Mouse (Mus musculus) gastrocnemius, postnatal 10 days (tissue): Measurements from ENCODE around the gene Ceacam13. TPM values are rescaled to one million over a fixed set of nuclear protein-coding genes. Genes with fewer than 3 reads are reported as not detected.
"Not testable (repeated sequence)": the region's sequence is repeated elsewhere in the genome, so short reads cannot be mapped to it uniquely, and the experiment has no call there.

Source experiments
- DNase-seq: peaks from one replicate; pipeline ENCODE4 v3.0.0; 2021; ENCODE audit warnings: mixed read lengths
- long read RNA-seq, 2 experiments: library from polyadenylated mRNA; stranded (forward); transcript quantifications; one replicate each; pipeline ENCODE4 v2.0.0; 2021
- microRNA-seq, 2 experiments: library from miRNA; unstranded; fragments of <30 nt; microRNA quantifications; one replicate each; pipeline ENCODE4 v1.2.0; 2021
- total RNA-seq, 2 experiments: library from RNA; stranded (reverse); gene quantifications; 2 replicates each; pipeline ENCODE4 v1.2.3; 2021

Gene Ceacam13
- total RNA-seq, result not detected
- long read RNA-seq, experiment 1, result 0 reads
- long read RNA-seq, experiment 2, result 0 reads

DNA sequence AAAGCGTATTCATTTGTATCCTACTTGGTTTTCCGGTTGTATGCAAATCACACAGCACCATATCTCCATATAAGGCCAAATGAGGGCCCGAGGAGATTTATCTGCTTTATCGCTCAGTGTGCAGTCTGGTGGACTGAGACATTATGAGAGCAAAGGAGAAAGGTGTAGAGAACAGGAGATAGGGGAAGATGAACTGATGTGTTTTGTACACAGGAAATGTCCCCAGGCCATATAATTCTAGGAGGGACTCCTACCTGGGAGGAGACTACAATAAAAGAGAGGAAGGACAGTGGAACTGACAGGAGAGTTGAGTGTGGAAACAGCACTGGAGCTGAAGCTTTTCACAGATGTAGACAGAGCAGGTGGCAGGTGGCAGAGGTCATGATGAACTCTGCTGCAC is at the start of gene Ceacam13:
Ceacam13 (plus strand) TSS at position 301 of the 400 bp plus-strand sequence.
- DNase-seq, result no peak

DNA sequence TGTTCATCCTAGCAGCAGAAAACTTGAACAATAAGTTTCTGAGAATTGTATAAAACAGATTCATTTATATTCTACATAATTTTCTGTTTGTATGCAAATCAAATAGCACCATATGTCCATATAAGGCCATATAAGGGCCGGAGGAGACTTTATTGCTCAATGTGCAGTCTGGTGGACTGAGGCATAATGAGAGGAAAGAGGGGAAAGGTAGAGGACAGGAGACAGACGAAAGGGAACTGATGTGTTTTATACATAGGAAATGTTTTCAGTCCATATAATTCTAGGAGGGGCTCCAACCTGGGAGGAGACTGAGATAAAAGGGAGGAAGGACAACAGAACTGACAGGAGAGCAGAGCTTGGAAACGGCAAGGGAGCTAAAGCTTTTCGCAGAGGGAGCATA is 37.9 kb upstream of the Ceacam13 start, which contains the start of gene Ceacam11:
Ceacam11 (plus strand) TSS at position 301 of the 400 bp plus-strand sequence.
- no peak for DNase-seq

DNA sequence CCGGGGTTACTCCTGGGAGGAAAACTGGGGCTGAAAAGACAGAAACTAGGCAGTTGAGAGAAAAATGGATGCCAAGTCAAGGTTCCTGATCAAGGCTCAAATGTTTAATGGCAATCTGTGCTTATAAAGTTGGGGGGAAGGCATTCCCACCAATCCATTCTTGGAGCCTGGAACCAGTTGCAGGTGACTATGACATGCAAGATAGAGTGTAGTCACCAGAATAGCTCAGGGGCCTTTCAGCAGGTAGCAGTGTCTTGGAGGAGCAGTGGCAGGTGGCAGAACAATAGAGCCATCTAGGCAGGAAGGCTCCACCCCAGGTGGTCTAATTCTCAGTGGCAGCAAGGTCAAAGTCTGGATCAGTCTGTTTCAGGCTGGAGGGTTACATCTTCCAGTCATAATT is 8.6 kb upstream of the Ceacam13 start:
- not testable (repeated sequence) for DNase-seq

DNA sequence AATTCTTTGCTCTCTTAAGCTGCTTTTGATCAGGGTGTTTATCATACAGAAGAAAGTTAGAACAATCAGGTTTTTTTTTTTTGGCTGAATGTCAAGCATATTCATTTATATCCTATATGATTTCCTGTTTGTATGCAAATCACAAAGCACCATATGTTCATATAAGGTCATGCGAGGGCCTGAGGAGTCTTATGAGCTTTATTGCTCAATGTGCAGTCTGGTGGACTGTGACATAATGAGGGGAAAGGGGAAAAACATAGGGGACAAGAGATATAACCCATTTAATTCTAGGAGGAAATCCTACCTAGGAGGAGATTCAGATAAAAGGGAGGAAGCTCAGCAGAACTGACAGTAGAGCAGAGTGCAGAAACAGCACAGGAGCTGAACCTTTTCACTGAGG is 55.9 kb downstream of the Ceacam13 start, which contains the start of gene Ceacam12:
Ceacam12 (plus strand) TSS at position 301 of the 400 bp plus-strand sequence.
- no peak for DNase-seq

Small RNA genes lying within 50 kb of the gene (microRNA-seq; reads per million reads assigned to microRNA genes)
- 0 reads per million in 2 experiments for gene Gm22414

Other genes starting within 250 kb of the Ceacam13 start
- gene Ceacam14, start 197.3 kb upstream of the Ceacam13 start, total RNA-seq, result not detected
- not detected for gene Gm5155, start 138.1 kb upstream of the Ceacam13 start, total RNA-seq
- not detected for gene Ceacam11, start 37.8 kb upstream of the Ceacam13 start, total RNA-seq
- gene Ceacam12, start 56.0 kb downstream of the Ceacam13 start, total RNA-seq, result not detected
- gene Igfl3, start 166.6 kb downstream of the Ceacam13 start, total RNA-seq, result not detected
- not detected for gene Mill1, start 235.5 kb downstream of the Ceacam13 start, total RNA-seq